Mouse (Mus musculus) embryonic fibroblast, embryonic 13.5 days (primary cell): ENCODE measurements around the gene Tlx3. TPM values are rescaled to one million over a fixed set of nuclear protein-coding genes. Genes with fewer than 3 reads are reported as not detected.

ENCODE experiments used
- H3K27ac ChIP-seq: 2 replicates; pipeline ENCODE4 v1.5.1; 2012; ENCODE audit warnings: low read length, control low read depth, inconsistent platforms; ENCODE audit not compliant: insufficient read depth
- H3K4me1 ChIP-seq: 2 replicates; pipeline ENCODE4 v1.6.1; 2011; ENCODE audit warnings: low read length; ENCODE audit not compliant: control insufficient read depth, insufficient read depth
- H3K4me3 ChIP-seq: 2 replicates; pipeline ENCODE4 v1.5.1; 2011; ENCODE audit warnings: mild to moderate bottlenecking, control low read depth, low read length; ENCODE audit not compliant: insufficient read depth
- CTCF ChIP-seq: IDR thresholded peaks from 2 replicates; pipeline ENCODE4 v1.5.1; 2011; ENCODE audit warnings: mild to moderate bottlenecking, control low read depth, low read length, moderate library complexity, borderline replicate concordance; ENCODE audit not compliant: insufficient read depth
- POLR2A ChIP-seq: IDR thresholded peaks from 2 replicates; pipeline ENCODE4 v1.6.1; 2011; ENCODE audit warnings: low read depth, mild to moderate bottlenecking, control low read depth, low read length, moderate library complexity
- polyA plus RNA-seq: library from polyadenylated mRNA; stranded (reverse); fragments of >200 nt; gene quantifications from 2 replicates; pipeline ENCODE4 v1.2.4, GENCODE M21; 2011; ENCODE audit warnings: low read depth; ENCODE audit not compliant: missing spikeins, insufficient read length

The Tlx3 gene
- polyA plus RNA-seq, 1 experiment: not detected

GRCm38 (mm10) chr11:33204966-33205365 is 1.6 kb upstream of the Tlx3 start:
- H3K4me3 ChIP-seq: no peak overlapping the region
- no peak overlapping the region for H3K27ac ChIP-seq
- TF ChIP-seq POLR2A (no peak), CTCF (no peak)
- H3K4me1 ChIP-seq: no peaks in the 10 kb centered on the region

- TF ChIP-seq POLR2A (no peak), CTCF (no peak)
- no peak overlapping the region for H3K4me3 ChIP-seq
- no peaks in the 10 kb centered on the region for H3K4me1 ChIP-seq
- no peak overlapping the region for H3K27ac ChIP-seq
These were observed 928 bp upstream of the Tlx3 start for GRCm38 (mm10) chr11:33204329-33204705.

GRCm38 (mm10) chr11:33202972-33203371 is 417 bp downstream of the Tlx3 start:
- no peak overlapping the region for H3K4me3 ChIP-seq
- TF ChIP-seq CTCF: no peak
- no peak for TF ChIP-seq POLR2A
- no peak overlapping the region for H3K27ac ChIP-seq
- no peaks in the 10 kb centered on the region for H3K4me1 ChIP-seq

GRCm38 (mm10) chr11:33202296-33202695 is 1.1 kb downstream of the Tlx3 start:
- no peak for TF ChIP-seq POLR2A
- no peak for TF ChIP-seq CTCF
- Histone ChIP-seq H3K27ac (no peak overlapping the region), H3K4me3 (no peak overlapping the region), H3K4me1 (no peaks in the 10 kb centered on the region)

- no peaks in the 10 kb centered on the region for H3K4me1 ChIP-seq
- TF ChIP-seq CTCF (no peak), POLR2A (no peak)
- H3K27ac ChIP-seq: no peak overlapping the region
- no peak overlapping the region for H3K4me3 ChIP-seq
These were observed 1.8 kb downstream of the Tlx3 start for GRCm38 (mm10) chr11:33201626-33202010.

- no peaks in the 10 kb centered on the region for H3K4me1 ChIP-seq
- H3K4me3 ChIP-seq: no peak overlapping the region
- no peak for TF ChIP-seq POLR2A
- no peak for TF ChIP-seq CTCF
- H3K27ac ChIP-seq: no peak overlapping the region
These were observed 2.4 kb downstream of the Tlx3 start for GRCm38 (mm10) chr11:33200764-33201625.

GRCm38 (mm10) chr11:33199906-33200763 is 3.3 kb downstream of the Tlx3 start:
- TF ChIP-seq CTCF (no peak), POLR2A (no peak)
- Histone ChIP-seq H3K4me1 (no peaks in the 10 kb centered on the region), H3K4me3 (no peak overlapping the region)

GRCm38 (mm10) chr11:33199117-33199514 is 4.3 kb downstream of the Tlx3 start:
- no peaks in the 10 kb centered on the region for H3K4me1 ChIP-seq
- H3K4me3 ChIP-seq: no peak overlapping the region
- TF ChIP-seq POLR2A (no peak), CTCF (no peak)
- no peak overlapping the region for H3K27ac ChIP-seq

More at GRCm38 (mm10) chr11:33199906-33200763, 3.3 kb downstream of the Tlx3 start:
- no peak overlapping the region for H3K27ac ChIP-seq

GRCm38 (mm10) chr11:33198351-33199116 is 4.9 kb downstream of the Tlx3 start:
- no peak overlapping the region for H3K4me3 ChIP-seq
- TF ChIP-seq POLR2A (no peak), CTCF (no peak)
- H3K4me1 ChIP-seq: no peaks in the 10 kb centered on the region
- H3K27ac ChIP-seq: no peak overlapping the region

- H3K4me1 ChIP-seq: no peaks in the 10 kb centered on the region
These were observed 5.7 kb downstream of the Tlx3 start for GRCm38 (mm10) chr11:33197673-33198072.

More at GRCm38 (mm10) chr11:33197673-33198072, 5.7 kb downstream of the Tlx3 start:
- H3K4me3 ChIP-seq: no peak overlapping the region
- TF ChIP-seq CTCF: no peak
- no peak for TF ChIP-seq POLR2A
- H3K27ac ChIP-seq: no peak overlapping the region
